Mouse (Mus musculus) right cerebral cortex, adult 18-20 months (tissue): ENCODE results near the gene Dna2.
A peak's percentile ranks its signal among the peaks of the same experiment; 100 is the strongest.
"Not testable (repeated sequence)": the region's sequence is repeated elsewhere in the genome, so short reads cannot be mapped to it uniquely, and the experiment has no call there.

Source experiments
- DNase-seq: peaks from one replicate; pipeline ENCODE4 v3.0.0; 2022; ENCODE audit warnings: mixed read lengths

The Dna2 gene

DNA sequence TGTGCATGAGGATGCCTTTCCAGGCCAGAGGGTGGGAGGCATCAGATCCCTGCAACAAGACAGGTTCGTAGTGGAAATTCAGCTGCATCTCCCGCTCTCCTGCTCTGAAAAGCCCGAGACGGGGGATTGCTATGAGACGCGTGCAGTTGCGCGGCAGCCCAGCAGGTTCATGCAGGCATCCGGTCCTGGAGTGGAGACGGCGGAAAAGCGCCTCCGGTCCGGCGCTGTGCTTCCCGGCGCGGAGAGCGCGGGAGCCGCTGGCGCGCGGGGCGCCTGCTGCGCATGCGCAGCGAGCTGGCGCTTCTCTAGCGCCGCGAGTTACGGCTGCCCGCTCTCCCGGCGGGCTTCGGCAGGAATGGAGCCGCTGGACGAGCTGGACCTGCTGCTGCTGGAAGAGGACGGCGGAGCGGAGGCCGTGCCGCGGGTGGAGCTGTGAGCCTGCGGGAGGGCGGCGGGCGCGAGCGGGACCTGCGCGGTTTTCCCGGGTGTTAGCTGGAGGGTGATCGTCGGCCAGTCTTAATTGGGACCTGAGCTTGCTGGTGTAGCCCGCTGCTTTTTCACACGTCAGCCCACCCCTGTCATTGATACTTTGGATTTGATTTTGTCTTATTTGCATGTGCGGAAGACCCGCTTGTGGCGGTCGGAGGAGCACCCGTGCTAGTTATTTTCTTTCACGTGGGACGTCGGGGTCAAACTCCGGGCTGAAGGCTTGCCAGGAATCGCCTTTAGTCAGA lies at the start of gene Dna2:
TSS of gene Dna2 (plus strand) at position 289 of the 734 bp plus-strand sequence.
- DNase-seq = peak; percentile 77

DNA sequence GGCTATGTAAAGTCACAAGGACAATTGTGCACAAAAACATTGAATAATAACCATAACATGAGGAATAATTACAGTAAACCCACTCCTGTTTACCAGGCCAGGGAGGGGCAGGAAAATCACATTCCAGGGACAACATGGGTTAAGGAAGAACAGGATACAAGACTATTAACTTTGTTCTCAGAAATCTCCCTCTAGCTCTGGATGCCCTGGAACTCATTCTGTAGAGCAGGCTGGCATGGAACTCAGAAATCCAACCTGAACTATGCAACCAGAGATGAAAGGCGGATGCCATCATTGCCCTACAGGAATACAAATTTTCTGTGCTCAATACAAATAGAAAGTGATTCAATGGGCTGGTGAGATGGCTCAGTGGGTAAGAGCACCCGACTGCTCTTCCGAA lies 49.4 kb upstream of the Dna2 start:
- no peak for DNase-seq

DNA sequence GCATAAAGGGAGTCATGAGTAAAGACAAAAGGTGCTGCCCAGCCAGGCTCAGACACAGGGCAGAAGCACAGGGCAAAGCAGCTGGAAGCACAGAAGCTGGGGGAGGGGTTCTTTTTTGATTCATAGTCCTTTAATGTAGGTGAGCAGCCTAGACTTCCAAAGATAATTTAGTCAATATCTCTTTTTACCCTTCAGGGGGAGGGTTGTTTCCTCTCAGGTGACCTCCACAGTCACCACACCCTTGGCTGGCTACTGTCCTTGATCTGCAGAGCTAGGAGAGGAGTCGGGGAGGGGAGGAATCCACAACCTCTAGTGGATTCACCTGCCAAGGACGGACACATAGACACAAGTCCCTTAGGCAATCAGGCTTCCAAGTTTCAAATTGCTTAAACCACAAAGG lies 48.8 kb upstream of the Dna2 start:
- no peak for DNase-seq

DNA sequence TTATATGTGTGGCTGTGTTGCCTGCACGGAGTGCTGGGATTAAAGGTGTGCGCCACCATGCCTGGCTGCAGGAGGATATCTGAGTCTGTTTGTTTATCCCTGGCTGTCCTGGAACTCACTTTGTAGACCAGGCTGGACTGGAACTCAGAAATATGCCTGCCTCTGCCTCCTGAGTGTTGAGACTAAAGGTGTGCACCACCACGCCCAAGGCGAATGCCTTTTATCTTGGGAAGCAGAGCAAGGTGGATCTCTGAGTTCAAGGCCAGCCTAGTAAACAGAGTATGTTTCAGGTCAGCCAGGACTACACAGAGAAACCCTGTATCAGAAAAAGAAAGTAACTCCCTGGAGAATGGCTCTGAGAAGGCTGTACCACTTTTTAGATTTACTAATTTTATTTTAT lies 46.7 kb upstream of the Dna2 start:
- DNase-seq = no peak

DNA sequence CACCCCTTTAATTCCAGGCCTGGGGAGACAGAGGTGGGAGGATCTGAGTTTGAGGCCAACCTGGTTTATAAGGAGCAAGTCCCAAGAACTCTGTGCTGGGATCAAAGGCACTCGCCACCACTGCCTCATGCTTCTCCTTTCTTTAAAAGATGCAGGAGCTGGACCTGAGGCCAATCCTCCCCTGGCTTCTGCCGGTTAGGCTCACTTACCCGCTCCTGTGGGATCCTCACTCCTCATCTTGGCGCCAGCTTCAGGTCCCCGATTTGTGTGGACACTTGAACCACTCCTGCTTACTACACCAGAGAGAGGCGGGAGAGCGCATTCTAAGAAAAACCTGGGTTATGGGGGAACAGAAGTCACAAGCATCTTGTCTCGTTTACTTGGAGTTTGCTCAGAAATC lies 45.0 kb upstream of the Dna2 start:
- DNase-seq = no peak

DNA sequence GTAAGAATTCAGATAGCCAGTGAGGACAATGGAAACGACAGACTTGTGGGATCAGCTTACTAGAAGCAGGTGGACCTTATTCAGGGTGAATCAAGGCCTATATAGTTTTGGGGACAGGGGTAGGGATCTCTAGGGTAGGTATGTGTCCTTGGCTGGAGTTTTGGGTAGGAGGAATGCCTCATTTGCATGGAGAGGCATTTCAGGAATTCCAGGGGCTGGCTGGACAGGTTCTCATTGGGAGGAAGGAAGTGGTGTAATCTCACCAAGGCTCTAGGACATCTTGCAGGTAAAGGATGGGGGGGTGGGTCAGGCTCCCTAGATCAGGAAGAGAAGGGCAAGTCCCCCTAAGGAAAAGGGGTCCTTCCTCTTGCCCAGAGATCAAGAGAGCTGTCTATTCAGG lies 44.0 kb upstream of the Dna2 start:
- DNase-seq = no peak

DNA sequence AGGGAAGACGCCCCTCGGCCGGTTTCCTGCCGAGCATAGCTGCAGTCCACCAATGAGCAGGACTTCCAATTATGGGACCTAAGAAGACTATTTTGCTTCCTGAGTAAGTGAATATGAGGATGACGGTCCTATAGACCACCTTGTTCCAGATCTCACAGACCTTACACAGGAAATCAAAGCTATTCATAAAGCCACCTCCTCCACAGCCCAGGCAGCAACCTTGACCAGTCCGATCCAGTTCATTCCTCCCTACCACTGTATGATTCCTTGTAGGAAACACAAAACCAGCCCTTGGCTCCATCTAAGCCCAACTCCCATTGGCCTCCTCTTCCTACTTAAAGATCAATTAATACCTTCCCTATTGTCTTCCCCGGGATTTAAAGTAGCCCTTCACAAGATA lies 40.5 kb upstream of the Dna2 start:
- DNase-seq = no peak

DNA sequence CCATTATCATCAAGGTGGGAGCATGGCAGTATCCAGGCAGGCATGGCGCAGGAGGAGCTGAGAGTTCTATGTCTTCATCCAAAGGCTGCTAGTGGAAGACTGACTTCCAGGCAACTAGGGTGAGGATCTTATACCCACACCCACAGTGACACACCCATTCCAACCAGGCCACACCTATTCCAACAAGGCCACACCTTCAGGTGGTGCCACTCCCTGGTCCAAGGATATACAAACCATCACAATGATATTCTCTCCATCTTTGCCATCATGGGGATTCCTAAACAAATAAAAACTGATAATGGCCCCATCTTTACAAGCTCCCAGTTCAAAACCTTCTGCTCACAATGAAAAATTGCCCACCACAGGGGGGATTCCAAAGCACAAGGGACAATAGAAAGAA lies 37.9 kb upstream of the Dna2 start, which contains the start of gene Tet1:
TSS of gene Tet1 (minus strand) at position 101 of the 400 bp plus-strand sequence.
- not testable (repeated sequence) for DNase-seq

DNA sequence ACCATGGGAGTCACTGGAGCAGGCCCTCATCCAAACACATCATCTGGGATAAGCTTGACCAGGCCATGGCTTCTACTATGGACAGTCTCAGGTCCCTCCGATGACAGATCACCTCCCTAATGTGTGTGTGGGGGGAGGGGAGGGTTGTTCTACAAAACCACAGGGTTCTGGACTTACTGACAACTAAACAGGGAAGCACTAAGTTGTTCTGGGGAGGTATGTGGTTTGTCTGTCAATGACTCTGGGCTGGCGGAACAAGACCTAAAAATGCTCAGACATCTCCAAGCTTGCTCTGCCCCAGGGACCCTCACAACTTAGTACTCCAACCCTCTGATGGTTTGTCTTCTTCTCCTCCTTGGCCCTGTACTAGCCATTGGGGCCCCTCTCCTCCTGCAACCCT lies 35.7 kb upstream of the Dna2 start:
- DNase-seq = no peak

DNA sequence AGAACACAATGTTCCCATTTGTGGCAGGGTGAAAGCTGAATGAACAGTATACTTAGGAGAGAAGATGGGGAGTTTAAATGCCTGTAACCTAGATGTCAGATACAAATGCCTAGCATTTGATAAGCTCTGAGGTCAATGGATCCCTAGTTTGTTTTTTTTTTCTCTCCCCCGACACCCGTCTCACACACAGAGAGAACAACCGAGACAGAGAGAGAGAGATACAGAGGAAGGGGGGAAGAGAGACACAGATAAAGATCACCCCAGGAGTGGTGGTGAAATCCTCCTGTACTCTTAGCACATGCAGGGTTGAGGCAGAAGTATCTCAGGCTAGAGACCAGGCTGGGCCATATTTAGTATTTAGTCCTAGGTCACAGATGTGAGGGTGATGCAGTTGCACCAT lies 27.8 kb upstream of the Dna2 start:
- DNase-seq = no peak

DNA sequence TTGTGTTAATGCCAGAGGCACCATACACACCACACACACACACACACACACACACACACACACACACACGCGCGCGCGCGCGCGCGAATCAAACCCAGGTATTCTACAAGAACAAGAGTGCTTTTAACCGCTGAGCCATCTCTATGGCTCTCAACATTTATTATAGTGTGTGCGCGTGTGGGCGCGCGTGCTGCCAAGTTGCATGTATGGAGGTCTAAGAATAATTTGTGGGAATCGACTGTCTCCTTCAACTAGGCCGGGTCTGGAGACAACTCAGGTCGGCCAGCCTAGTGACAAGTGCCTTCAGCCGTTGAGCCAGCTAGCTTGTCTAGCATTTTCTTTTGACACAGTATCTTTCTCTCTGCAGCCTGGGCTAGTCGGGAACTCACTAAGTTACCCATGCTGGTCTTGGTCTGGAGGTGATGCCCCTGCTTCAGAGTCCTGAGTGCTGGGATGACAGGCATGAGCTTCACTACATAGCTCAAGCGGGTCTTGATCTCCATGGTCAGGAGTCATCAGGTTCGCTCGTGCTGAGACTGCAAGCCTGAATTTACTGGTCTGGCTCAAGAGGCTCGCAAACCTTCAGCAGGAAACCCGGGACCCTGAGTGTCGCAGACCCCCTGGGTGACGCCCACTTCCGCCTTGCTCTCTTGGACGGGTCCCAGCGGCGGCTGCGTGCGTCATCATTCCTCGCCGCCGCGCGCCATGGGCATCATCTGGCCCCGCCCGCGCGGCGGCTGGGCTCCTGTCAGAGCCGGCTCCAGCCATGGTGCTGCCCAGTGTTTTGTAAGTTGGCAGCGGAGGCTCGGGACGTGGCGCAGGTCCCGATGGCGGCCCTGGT lies 26.7 kb upstream of the Dna2 start, which contains the start of gene Slc25a16:
TSS of gene Slc25a16 (plus strand) at position 709 of the 841 bp plus-strand sequence.
- DNase-seq = peak; percentile 93

DNA sequence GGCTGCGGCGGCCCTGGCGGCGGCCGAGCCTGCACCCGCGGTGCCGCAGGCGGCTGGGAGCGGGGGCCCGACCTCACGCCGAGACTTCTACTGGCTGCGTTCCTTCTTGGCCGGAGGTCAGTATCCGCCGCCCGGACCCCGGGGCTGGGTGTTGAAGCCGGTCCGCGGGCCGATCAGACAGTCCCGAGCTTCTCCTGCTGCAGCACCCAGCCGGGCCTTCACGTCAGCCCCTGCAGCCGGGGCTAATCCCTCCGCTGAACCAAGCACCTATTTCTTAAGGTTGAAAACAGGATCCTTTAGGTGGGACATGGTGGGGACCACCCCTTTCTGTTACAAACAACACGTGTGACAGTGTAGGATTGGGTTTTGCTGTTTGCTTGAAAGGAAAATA lies 26.1 kb upstream of the Dna2 start:
- no peak for DNase-seq

DNA sequence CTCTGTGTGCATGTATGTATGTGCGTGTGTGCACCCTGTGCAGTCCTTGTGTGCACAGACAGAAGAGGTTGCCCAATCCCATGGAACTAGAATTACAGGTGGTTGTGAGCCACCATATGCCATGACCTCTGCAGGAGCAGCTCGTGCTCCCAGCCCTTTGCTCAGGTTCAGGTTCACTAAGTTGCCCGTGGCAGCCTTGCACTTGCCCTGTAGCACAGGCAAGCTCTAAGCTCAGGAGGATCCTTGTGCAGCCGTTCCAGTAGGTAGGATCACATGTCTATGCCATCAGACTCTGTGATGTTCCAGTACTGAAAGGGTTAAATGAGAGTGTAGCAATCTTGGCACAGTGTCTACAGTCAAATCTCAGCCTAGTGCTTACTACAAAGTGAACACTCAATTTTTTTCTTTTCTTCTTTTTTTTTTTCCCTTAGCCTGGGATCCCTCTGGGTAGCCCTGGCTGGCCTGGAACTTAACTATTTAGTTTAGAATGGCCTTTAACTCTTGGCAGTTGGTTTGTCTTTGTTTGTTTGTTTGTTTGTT lies 22.7 kb upstream of the Dna2 start:
- no peak for DNase-seq

DNA sequence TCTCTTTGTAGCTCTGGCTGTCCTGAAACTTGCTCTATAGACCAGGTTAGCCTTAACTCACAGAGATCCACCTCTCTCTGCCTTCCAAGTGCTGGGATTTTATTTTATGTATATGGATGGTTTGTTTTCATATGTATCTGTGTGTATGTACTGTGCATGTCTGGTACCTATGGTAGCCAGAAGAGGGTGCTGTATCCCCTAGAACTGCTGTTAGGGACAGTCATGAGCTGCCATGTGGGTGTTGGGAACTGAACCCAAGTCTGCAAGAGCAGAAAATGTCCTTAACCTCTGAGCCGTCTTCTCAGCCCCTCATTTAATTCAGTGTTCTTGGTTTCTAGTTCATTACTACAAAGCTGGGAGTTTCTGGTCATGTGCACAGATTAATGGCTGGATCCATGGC lies 14.4 kb upstream of the Dna2 start:
- DNase-seq = no peak

DNA sequence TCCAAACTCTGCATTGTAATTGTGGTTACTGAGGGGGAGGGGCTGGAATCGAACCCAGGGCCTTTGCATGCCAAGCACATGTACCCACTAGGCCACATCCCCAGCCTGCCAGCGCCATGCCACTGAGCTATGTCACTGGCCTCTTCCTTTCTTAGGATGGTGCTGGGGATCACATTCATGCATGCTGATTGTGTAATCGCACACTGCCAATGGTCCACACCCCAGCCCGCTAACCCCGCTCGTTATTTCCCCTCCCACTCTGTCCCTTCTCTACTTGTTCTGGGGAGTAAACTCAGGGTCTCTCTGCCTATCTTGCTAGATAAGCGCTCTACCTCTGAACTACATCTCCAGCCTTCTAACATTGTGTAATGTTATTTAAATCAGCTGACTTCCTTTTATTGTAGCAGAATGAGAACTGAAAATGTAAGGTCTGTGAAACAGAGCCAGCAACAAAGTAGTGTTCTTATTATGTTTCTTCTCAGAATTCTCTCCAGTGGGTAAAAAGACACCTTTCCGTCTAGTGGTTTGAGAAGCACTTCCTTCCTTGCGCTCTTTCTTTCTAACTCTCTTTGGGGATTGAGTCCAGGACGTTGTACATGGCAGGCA lies 1.7 kb upstream of the Dna2 start:
- DNase-seq = no peak

DNA sequence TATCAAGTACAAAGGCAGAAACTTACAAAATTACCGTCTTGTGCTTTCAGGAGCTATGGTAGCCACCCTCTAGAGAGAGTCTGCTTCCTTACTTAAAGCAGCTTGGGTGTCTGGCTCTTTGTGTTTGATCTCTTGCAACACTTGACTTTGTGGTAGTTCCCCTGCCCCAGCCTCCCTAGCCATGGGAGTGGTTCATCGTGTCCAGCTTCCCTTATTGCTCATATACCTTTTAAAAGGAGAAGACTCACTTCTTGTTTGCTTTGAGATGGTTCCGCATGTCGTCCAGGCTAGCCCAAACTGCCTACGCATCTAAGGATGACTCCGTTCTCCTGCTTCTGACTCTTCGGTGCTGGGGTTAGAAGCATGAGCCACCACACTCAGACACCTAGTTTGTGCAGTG lies 1.7 kb downstream of the Dna2 start:
- DNase-seq = no peak

DNA sequence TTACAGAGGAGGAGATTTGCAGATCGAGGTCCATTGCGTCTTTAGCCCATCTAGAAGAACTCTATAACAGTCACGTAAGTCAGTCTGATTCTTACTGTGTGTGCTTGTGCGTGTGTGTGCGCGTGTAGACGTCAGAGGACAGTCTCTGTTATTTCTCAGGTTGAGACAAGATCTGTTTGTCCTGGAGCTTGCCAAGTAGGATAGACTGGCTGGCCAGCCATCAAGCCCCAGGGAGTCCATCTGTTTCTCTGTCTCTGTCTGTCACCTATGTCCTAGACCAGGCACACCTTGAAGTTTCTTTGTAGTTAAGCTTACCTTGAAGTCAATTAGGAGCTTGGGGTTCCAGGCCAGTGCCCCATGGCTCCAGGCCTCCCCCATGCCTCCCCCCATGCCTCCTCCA lies 17.1 kb downstream of the Dna2 start:
- no peak for DNase-seq

DNA sequence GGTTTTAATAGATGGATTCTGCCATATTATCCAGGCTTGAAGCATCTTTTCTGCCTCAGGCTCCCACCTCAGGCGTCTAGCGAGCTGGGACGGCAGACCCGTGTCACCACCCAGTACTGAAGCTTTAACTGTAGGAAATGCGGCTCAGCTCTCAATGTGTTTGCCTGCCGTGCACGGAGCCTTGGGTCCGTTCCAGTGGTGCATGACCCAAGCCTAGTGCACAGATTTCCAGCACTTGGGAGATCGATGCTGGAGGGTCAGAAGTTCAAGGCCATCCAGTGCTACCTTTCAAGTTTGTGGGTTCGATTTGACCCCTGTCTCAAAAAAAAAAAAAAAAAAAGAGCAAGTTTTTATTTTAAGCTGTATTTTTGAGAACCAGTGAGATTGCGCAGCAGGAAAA lies 19.0 kb downstream of the Dna2 start:
- no peak for DNase-seq

DNA sequence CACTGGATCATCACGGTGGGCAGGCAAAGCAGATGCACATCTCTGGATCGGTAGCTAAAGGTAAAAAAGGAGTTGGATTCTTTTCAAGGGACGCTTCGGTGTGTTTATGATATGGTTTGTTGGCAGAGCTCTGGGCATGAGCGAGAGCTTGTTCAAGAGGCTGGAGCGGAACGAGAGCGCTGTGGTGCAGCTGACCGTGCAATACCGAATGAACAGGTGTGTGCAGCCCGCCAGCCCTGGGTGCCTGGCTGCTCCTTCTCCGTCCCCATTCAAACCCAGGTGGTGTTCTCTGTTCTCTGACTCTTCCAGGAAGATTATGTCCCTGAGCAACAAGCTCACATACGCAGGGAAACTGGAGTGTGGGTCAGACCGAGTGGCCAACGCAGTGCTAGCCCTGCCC lies 19.5 kb downstream of the Dna2 start:
- no peak for DNase-seq

DNA sequence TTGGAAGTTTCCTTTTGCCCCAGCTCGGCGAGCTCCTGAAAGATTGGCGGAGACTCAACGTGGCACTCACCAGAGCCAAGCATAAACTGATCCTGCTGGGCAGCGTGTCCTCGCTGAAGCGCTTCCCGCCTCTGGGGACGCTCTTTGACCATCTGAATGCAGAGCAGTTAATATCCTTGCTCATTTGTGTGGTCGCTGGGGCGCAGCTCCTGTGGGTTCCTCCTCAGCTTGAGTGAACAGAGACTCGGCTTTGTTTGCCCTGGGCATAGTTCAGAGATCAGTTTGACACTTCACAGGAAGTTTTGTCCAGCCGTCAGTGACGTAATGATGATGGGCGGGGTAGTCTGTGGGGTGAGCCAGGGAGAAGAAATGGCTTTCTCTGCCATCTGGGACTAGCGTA lies 25.0 kb downstream of the Dna2 start:
- peak; percentile 19 for DNase-seq

DNA sequence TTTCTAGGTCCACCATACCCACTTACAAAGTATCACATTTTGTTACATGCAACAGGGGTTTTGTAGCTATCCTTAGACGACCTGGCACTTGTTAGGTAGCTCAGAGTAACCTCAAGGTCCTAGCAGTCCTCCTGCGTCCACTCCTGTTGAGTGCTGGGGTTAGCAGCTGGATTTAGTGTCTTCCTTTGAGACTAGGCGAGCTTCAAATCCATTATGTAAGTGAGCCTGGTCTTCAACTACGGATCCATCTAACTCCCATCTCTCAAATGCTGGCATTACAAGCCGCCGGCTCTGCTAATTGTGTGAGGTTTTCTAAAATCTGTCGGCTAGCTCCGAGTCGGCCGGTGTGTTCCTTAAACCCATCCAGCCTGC lies 32.8 kb downstream of the Dna2 start:
- no peak for DNase-seq

DNA sequence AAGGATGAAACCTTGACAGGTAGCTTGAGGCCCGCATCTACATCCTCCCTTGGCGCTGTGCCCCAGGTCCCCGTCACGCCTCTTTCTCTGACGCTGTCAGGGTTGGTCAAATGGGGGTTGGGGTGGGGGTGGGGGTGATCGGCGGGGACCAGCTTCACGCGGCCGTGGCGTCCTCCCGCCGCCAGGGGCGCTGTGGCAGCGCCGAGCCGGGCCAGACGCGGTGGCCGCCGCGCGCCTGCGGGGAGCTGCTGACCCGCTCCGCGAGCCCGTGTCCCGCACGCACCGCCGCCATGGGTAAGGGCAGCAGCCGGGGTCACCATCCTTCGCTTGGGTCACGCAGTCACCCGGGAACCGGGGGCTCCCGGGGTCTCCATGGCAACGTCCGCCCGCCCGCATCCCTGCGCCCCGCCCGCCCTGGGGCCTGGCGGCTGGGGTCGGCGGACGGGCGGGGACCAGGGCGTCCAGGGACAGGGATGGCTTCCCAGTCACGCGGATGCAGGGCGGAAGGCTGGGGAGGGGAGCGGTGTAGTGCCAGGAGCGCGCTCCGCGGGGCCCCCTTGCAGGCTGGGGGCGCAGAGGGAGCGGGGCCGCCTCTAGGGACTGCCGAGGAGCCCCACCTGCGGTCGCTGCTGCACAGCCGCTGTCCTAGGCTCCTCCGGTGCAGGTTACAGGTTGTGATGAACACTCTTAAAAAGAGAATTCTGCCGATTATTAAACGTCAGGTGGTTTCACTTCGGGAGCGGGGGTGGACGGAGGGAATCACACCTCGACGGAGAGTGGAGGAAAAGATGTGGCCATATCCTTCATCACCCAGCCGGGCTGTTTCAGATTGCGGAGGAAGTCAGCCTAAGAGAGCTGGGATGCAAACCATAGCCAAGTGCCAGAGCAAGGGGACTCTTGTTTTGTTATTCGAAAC lies 33.5 kb downstream of the Dna2 start, which contains the start of gene Rufy2:
TSS of gene Rufy2 (plus strand) at position 185 of the 916 bp plus-strand sequence.
- peak; percentile 91 for DNase-seq
